Comparison of ENCODE assay signal across 17 mouse cellular contexts in the genomic region with DNA sequence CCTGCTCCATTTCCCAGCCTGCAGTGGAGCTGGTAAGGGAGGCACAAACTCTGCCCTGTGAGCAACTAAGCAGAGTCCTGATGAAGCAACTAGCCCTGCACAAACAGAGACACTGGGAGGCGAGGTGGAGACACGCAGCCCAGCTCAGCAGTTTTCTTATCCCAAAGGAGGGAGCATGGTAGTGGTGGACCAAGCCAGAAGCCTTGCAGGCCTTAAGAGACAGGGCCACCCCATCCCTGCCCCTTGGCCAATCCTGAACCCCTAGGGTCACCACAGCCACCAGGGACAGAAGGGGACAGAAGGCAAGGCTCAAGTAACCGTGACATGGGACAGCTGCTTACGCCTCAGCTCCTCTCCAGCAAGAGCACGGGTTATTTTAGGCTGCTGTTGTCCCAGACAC. TPM values are rescaled to one million over a fixed set of nuclear protein-coding genes. Genes with fewer than 3 reads are reported as not detected.
DNase-seq lines count a peak whose midpoint lies in the region; ATAC-seq lines count a peak whose summit lies in the region.
"Had no signal": no experiment of that assay in that cellular context is flagged by ENCODE, and none has a peak within 500 bp of the region (broad histone marks: within the 10 kb centered on the region; RNA-seq: fewer than 3 reads in every experiment).

No protein-coding gene starts in this region.

- H3K27me3 ChIP-seq in kidney, embryonic 15.5 days = no peaks in the 10 kb centered on the region
- H3K27me3 ChIP-seq in midbrain, embryonic 12.5 days = no peaks in the 10 kb centered on the region
- H3K27me3 ChIP-seq in midbrain, embryonic 16.5 days (ENCODE audit: control insufficient read depth, insufficient read depth, low read depth, low read length) = no peaks in the 10 kb centered on the region
- H3K27me3 ChIP-seq: heart, embryonic 12.5 days; limb, embryonic 12.5 days; Patski had no signal

- DNase-seq in kidney, adult 18-20 months = peak; percentile 36
- DNase-seq in kidney, adult 9 months = peak; percentile 53
- no peak for DNase-seq in ovary, postnatal 14 days (ENCODE audit: low spot score)
- no peak for DNase-seq in right cerebral cortex, postnatal 14 days
- DNase-seq: adrenal gland, postnatal 10 days; B cell, adult 2 months; gastrocnemius, adult 2 months; lung, adult 2 months; right cerebral cortex, postnatal 25 days; thymus, postnatal 36 days had no signal

- 86% methylated on average over 5 of the region's 5 CpGs for WGBS in kidney, embryonic 15.5 days
- 93% methylated on average over 5 of the region's 5 CpGs for WGBS in midbrain, embryonic 12.5 days
- 92% methylated on average over 5 of the region's 5 CpGs for WGBS in midbrain, embryonic 16.5 days

- no peak overlapping the region for H3K4me3 ChIP-seq in kidney, embryonic 15.5 days (replicated peaks)
- H3K4me3 ChIP-seq in midbrain, embryonic 12.5 days = no peak overlapping the region
- no peak overlapping the region for H3K4me3 ChIP-seq in midbrain, embryonic 16.5 days (ENCODE audit: low read depth, low read length)
- H3K4me3 ChIP-seq: gastrocnemius, adult 2 months; heart, embryonic 12.5 days; limb, embryonic 12.5 days had no signal

- H3K4me2 ChIP-seq in kidney, embryonic 15.5 days = no peak overlapping the region
- no peak overlapping the region for H3K4me2 ChIP-seq in midbrain, embryonic 12.5 days (replicated peaks)
- H3K4me2 ChIP-seq in midbrain, embryonic 16.5 days (ENCODE audit: low read length) = no peak overlapping the region
- H3K4me2 ChIP-seq: heart, embryonic 12.5 days; hindbrain, embryonic 14.5 days; limb, embryonic 12.5 days had no signal

- no peaks in the 10 kb centered on the region for H3K9me3 ChIP-seq in kidney, embryonic 15.5 days (replicated peaks)
- no peaks in the 10 kb centered on the region for H3K9me3 ChIP-seq in midbrain, embryonic 12.5 days
- H3K9me3 ChIP-seq in midbrain, embryonic 16.5 days (replicated peaks; ENCODE audit: control insufficient read depth, low read length, poor library complexity, severe bottlenecking) = no peaks in the 10 kb centered on the region
- H3K9me3 ChIP-seq: heart, embryonic 12.5 days; limb, embryonic 12.5 days had no signal

- H3K9ac ChIP-seq in kidney, embryonic 15.5 days = no peak overlapping the region
- H3K9ac ChIP-seq in midbrain, embryonic 12.5 days (replicated peaks) = no peak overlapping the region
- no peak overlapping the region for H3K9ac ChIP-seq in midbrain, embryonic 16.5 days (ENCODE audit: low read depth, low read length)
- H3K9ac ChIP-seq: heart, embryonic 12.5 days; hindbrain, embryonic 14.5 days; limb, embryonic 12.5 days had no signal

- peaks cover 91% of the 10 kb centered on the region for H3K36me3 ChIP-seq in kidney, embryonic 15.5 days
- peaks cover 87% of the 10 kb centered on the region for H3K36me3 ChIP-seq in midbrain, embryonic 12.5 days
- H3K36me3 ChIP-seq in midbrain, embryonic 16.5 days (ENCODE audit: control insufficient read depth, insufficient read depth, low read length) = no peaks in the 10 kb centered on the region; the same call in 1 of the 2 replicates

- H3K4me1 ChIP-seq in kidney, embryonic 15.5 days = peaks cover 28% of the 10 kb centered on the region
- H3K4me1 ChIP-seq in midbrain, embryonic 12.5 days = peaks cover 5% of the 10 kb centered on the region; the same call in 1 of the 2 replicates
- H3K4me1 ChIP-seq in midbrain, embryonic 16.5 days (ENCODE audit: control insufficient read depth, insufficient read depth, low read length) = 0 out of 2 replicates have a peak, but pooled peaks cover 2% of the 10 kb centered on the region

- no peak overlapping the region for H3K27ac ChIP-seq in kidney, embryonic 15.5 days
- 0 out of 2 replicates have a peak overlapping the region, but pooled peaks have one; percentile 3 for H3K27ac ChIP-seq in midbrain, embryonic 12.5 days (replicated peaks)
- no peak overlapping the region for H3K27ac ChIP-seq in midbrain, embryonic 16.5 days (ENCODE audit: low read length)
- H3K27ac ChIP-seq: gastrocnemius, adult 2 months; hindbrain, embryonic 14.5 days had no signal

- no peak for ATAC-seq in kidney, embryonic 15.5 days (replicated peaks; ENCODE audit: low FRiP score)
- no peak for ATAC-seq in midbrain, embryonic 12.5 days (ENCODE audit: low FRiP score, low read depth)
- no peak for ATAC-seq in midbrain, embryonic 16.5 days
- ATAC-seq: Patski had no signal

RNA-seq across cellular contexts. Expression of a gene that starts 16.7 kb away (rescaled TPM):
- 25.3 and 26.0 TPM in 2 replicates for polyA plus RNA-seq in kidney, embryonic 15.5 days (2015; fragmentation: Nextera tagmentation; extraction: Ambion mirVana)
- 29.3 and 33.3 TPM in 2 replicates for polyA plus RNA-seq in midbrain, embryonic 12.5 days (2016; fragmentation: Nextera tagmentation; extraction: Ambion mirVana)
- 18.7 and 20.4 TPM in 2 replicates for polyA plus RNA-seq in midbrain, embryonic 16.5 days (2015; fragmentation: Nextera tagmentation; extraction: Ambion mirVana)

RNA-seq across cellular contexts. Expression of a gene that starts 52.7 kb away (rescaled TPM):
- polyA plus RNA-seq in kidney, embryonic 15.5 days (2015; fragmentation: Nextera tagmentation; extraction: Ambion mirVana) = 22.4 and 25.8 TPM in 2 replicates
- 31.4 and 33.8 TPM in 2 replicates for polyA plus RNA-seq in midbrain, embryonic 12.5 days (2016; fragmentation: Nextera tagmentation; extraction: Ambion mirVana)
- 26.9 and 27.6 TPM in 2 replicates for polyA plus RNA-seq in midbrain, embryonic 16.5 days (2015; fragmentation: Nextera tagmentation; extraction: Ambion mirVana)

RNA-seq across cellular contexts. Expression of a gene that starts 54.8 kb away (rescaled TPM):
- polyA plus RNA-seq in kidney, embryonic 15.5 days (2015; fragmentation: Nextera tagmentation; extraction: Ambion mirVana) = 22.0 and 24.6 TPM in 2 replicates
- polyA plus RNA-seq in midbrain, embryonic 12.5 days (2016; fragmentation: Nextera tagmentation; extraction: Ambion mirVana) = 53.5 and 56.2 TPM in 2 replicates
- 10.7 and 11.4 TPM in 2 replicates for polyA plus RNA-seq in midbrain, embryonic 16.5 days (2015; fragmentation: Nextera tagmentation; extraction: Ambion mirVana)

Comparison
In these comparisons a context has a peak if more than half of its experiments do, and no peak if none do; other contexts are left out.
1. DNase-seq: peak in kidney, adult 18-20 months (single experiment) and kidney, adult 9 months (single experiment); none in ovary, postnatal 14 days (single experiment) and right cerebral cortex, postnatal 14 days (single experiment).